18 mouse cellular contexts compared by ENCODE assay signal in genomic region chr16:55758707-55759067, GRCm38 (mm10).
DNase-seq lines count a peak whose midpoint lies in the region; ATAC-seq lines count a peak whose summit lies in the region.
"Had no signal": no experiment of that assay in that cellular context is flagged by ENCODE, and none has a peak within 500 bp of the region (broad histone marks: within the 10 kb centered on the region; RNA-seq: fewer than 3 reads in every experiment).

No protein-coding gene starts in this region.

- no peak overlapping the region for H3K9ac ChIP-seq in embryonic facial prominence, embryonic 14.5 days (ENCODE audit: low read depth, low read length)
- H3K9ac ChIP-seq in neural tube, embryonic 11.5 days (ENCODE audit: low read length), result no peak overlapping the region
- H3K9ac ChIP-seq: heart, embryonic 12.5 days; hindbrain, embryonic 12.5 days; midbrain, embryonic 12.5 days had no signal

- H3K36me3 ChIP-seq in embryonic facial prominence, embryonic 14.5 days (ENCODE audit: control insufficient read depth, insufficient read depth, low read length), result no peaks in the 10 kb centered on the region
- no peaks in the 10 kb centered on the region for H3K36me3 ChIP-seq in embryonic facial prominence, embryonic 10.5 days (replicated peaks)
- H3K36me3 ChIP-seq in neural tube, embryonic 11.5 days (ENCODE audit: control insufficient read depth, insufficient read depth, low read length), result no peaks in the 10 kb centered on the region
- H3K36me3 ChIP-seq: heart, embryonic 12.5 days; hindbrain, embryonic 12.5 days; limb, embryonic 10.5 days; midbrain, embryonic 12.5 days had no signal

- H3K4me2 ChIP-seq in embryonic facial prominence, embryonic 14.5 days (ENCODE audit: low read depth, low read length), result peak overlapping the region; percentile 18; the same call in 1 of the 2 replicates
- no peak overlapping the region for H3K4me2 ChIP-seq in neural tube, embryonic 11.5 days (ENCODE audit: low read depth)
- H3K4me2 ChIP-seq: heart, embryonic 12.5 days; hindbrain, embryonic 12.5 days; liver, embryonic 11.5 days; midbrain, embryonic 12.5 days had no signal

- H3K4me1 ChIP-seq in embryonic facial prominence, embryonic 14.5 days (ENCODE audit: control insufficient read depth, insufficient read depth, low read length), result no peaks in the 10 kb centered on the region; the same call in 1 of the 2 replicates
- H3K4me1 ChIP-seq in embryonic facial prominence, embryonic 10.5 days, result 0 out of 2 replicates have a peak, but pooled peaks cover 6% of the 10 kb centered on the region
- H3K4me1 ChIP-seq in neural tube, embryonic 11.5 days (ENCODE audit: control insufficient read depth, insufficient read depth, low read length), result no peaks in the 10 kb centered on the region
- H3K4me1 ChIP-seq: heart, embryonic 12.5 days; hindbrain, embryonic 12.5 days; midbrain, embryonic 12.5 days had no signal

- H3K27ac ChIP-seq in embryonic facial prominence, embryonic 14.5 days (replicated peaks; ENCODE audit: low read depth, low read length), result no peak overlapping the region
- H3K27ac ChIP-seq in embryonic facial prominence, embryonic 10.5 days (replicated peaks), result no peak overlapping the region
- no peak overlapping the region for H3K27ac ChIP-seq in neural tube, embryonic 11.5 days (ENCODE audit: low read depth, low read length)
- H3K27ac ChIP-seq: hindbrain, embryonic 12.5 days; limb, embryonic 10.5 days; macrophage; midbrain, embryonic 12.5 days had no signal

- DNase-seq in embryonic facial prominence, embryonic 14.5 days (ENCODE audit: low spot score), result no peak
- no peak for DNase-seq in embryonic facial prominence, embryonic 10.5 days (ENCODE audit: low spot score)
- peak; percentile 9 for DNase-seq in neural tube, embryonic 11.5 days (ENCODE audit: low spot score)
- DNase-seq in neural tube, embryonic 10.5 days (ENCODE audit: extremely low spot score, low spot score), result no peak
- peak; percentile 29 for DNase-seq in mesoderm, embryonic 11.5 days (ENCODE audit: low read depth, low spot score)
- DNase-seq in adrenal gland, postnatal 14 days, result no peak
- no peak for DNase-seq in frontal cortex, postnatal 10 days (ENCODE audit: low spot score in 2 of 2)
- DNase-seq: adrenal gland, adult 2 months; cerebellum, adult 8-10 months; heart, postnatal 14 days; lung, adult 18-20 months had no signal

- 47% methylated on average over 11 of the region's 11 CpGs for WGBS in embryonic facial prominence, embryonic 14.5 days
- 74% methylated on average over 11 of the region's 11 CpGs for WGBS in embryonic facial prominence, embryonic 10.5 days
- 64% methylated on average over 11 of the region's 11 CpGs for WGBS in neural tube, embryonic 11.5 days

- no peaks in the 10 kb centered on the region for H3K27me3 ChIP-seq in embryonic facial prominence, embryonic 14.5 days (replicated peaks; ENCODE audit: control insufficient read depth, insufficient read depth, low read length)
- no peaks in the 10 kb centered on the region for H3K27me3 ChIP-seq in embryonic facial prominence, embryonic 10.5 days (replicated peaks; ENCODE audit: low read depth, poor library complexity, severe bottlenecking)
- no peaks in the 10 kb centered on the region for H3K27me3 ChIP-seq in neural tube, embryonic 11.5 days (ENCODE audit: control insufficient read depth, insufficient read depth, low read length)
- H3K27me3 ChIP-seq: heart, embryonic 12.5 days; hindbrain, embryonic 12.5 days; midbrain, embryonic 12.5 days had no signal

- no peaks in the 10 kb centered on the region for H3K9me3 ChIP-seq in embryonic facial prominence, embryonic 14.5 days (ENCODE audit: control insufficient read depth, low read length)
- no peaks in the 10 kb centered on the region for H3K9me3 ChIP-seq in embryonic facial prominence, embryonic 10.5 days
- H3K9me3 ChIP-seq in neural tube, embryonic 11.5 days (ENCODE audit: control insufficient read depth, low read length), result no peaks in the 10 kb centered on the region
- H3K9me3 ChIP-seq: heart, embryonic 12.5 days; hindbrain, embryonic 12.5 days; limb, embryonic 10.5 days; midbrain, embryonic 12.5 days had no signal

- no peak for ATAC-seq in embryonic facial prominence, embryonic 14.5 days (ENCODE audit: low read depth)
- no peak; the same call in 1 of the 2 replicates for ATAC-seq in neural tube, embryonic 11.5 days (ENCODE audit: insufficient read depth, low FRiP score, low TSS enrichment)
- ATAC-seq: inflammation-experienced regulatory T-cells, adult 6 months had no signal

- no peak overlapping the region for H3K4me3 ChIP-seq in embryonic facial prominence, embryonic 14.5 days (ENCODE audit: low read depth, low read length)
- H3K4me3 ChIP-seq in embryonic facial prominence, embryonic 10.5 days, result no peak overlapping the region
- H3K4me3 ChIP-seq in neural tube, embryonic 11.5 days (ENCODE audit: low read depth, low read length), result no peak overlapping the region
- H3K4me3 ChIP-seq: heart, embryonic 12.5 days; hindbrain, embryonic 12.5 days; limb, embryonic 10.5 days; midbrain, embryonic 12.5 days had no signal

Comparison
In these comparisons a context has a peak if more than half of its experiments do, and no peak if none do; other contexts are left out.
1. DNase-seq: peak in neural tube, embryonic 11.5 days (single experiment) and mesoderm, embryonic 11.5 days (single experiment); none in embryonic facial prominence, embryonic 14.5 days (single experiment), embryonic facial prominence, embryonic 10.5 days (single experiment), neural tube, embryonic 10.5 days (single experiment), adrenal gland, postnatal 14 days (single experiment) and frontal cortex, postnatal 10 days (0 of 2).